Mouse (Mus musculus): Measurements from ENCODE around the gene Gtf2f2. TPM values are rescaled to one million over a fixed set of nuclear protein-coding genes. Genes with fewer than 3 reads are reported as not detected.

Gene Gtf2f2
- polyA plus RNA-seq, 1 experiment from 2014 or later, result 29.8 TPM

DNA sequence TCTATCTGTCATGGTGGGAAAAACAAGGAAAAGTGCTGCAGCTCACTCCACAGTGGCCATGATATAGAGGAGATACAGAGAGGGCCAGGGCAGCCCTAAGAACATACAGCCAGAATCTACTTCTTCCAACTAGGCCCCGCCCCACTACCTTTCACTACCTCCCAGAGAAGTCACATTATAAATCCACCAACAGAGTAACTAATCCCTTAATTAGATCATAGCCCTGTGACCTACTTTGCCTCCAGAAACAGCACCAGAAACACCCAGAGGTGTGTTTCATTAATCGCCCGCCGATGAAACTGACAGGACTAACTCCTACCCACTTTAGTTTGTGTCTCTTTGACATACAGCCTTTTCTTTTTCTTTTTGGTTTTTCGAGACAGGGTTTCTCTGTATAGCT is 1.5 kb downstream of the Gtf2f2 start:
- no peak for DNase-seq (ENCODE audit: low spot score)
- no peak for ATAC-seq (ENCODE audit: low read depth)
- 0 out of 2 replicates have a peak overlapping the region, but pooled peaks have one; percentile 88 for H3K9ac ChIP-seq (ENCODE audit: low read depth, low read length)

DNA sequence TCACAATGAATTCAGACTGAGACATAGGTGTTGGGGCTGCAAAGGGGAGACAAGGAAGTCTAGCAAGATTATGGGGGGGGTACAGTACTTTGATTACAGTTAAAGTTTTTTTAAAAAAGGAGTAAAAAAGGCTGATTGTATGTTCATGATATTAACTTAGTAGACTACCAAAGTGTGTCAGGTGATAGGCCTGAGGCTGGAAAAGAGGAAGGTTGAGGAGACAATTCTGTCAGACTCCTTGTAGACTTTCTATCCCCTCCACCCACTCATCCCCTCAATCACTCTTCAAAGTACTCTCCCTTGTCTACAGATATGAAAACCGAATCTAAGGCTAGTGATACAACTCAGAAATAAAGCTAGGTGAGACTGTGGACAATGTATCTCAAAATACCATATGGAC is 2.5 kb downstream of the Gtf2f2 start:
- ATAC-seq (ENCODE audit: low read depth) (no peak), DNase-seq (ENCODE audit: low spot score) (no peak)
- Histone ChIP-seq H3K4me3 (ENCODE audit: low read depth, low read length) (no peak overlapping the region), H3K36me3 (ENCODE audit: control insufficient read depth, insufficient read depth, low read length) (peaks cover 10% of the 10 kb centered on the region; the same call in 1 of the 2 replicates), H3K9ac (ENCODE audit: low read depth, low read length) (no peak overlapping the region), H3K27ac (replicated peaks; ENCODE audit: low read depth, low read length) (no peak overlapping the region), H3K27me3 (replicated peaks; ENCODE audit: control insufficient read depth, insufficient read depth, low read length) (no peaks in the 10 kb centered on the region), H3K9me3 (ENCODE audit: control insufficient read depth, low read length) (no peaks in the 10 kb centered on the region), H3K4me1 (ENCODE audit: control insufficient read depth, insufficient read depth, low read length) (peaks cover 15% of the 10 kb centered on the region; the same call in 1 of the 2 replicates), H3K4me2 (ENCODE audit: low read depth, low read length) (no peak overlapping the region)
- WGBS, result 97% methylated on average over 1 of the region's 1 CpGs

More for the DNA sequence above, 1.5 kb downstream of the Gtf2f2 start:
- Histone ChIP-seq H3K27ac (replicated peaks; ENCODE audit: low read depth, low read length) (no peak overlapping the region), H3K36me3 (ENCODE audit: control insufficient read depth, insufficient read depth, low read length) (peaks cover 10% of the 10 kb centered on the region; the same call in 1 of the 2 replicates), H3K4me1 (ENCODE audit: control insufficient read depth, insufficient read depth, low read length) (peaks cover 15% of the 10 kb centered on the region; the same call in 1 of the 2 replicates), H3K4me2 (ENCODE audit: low read depth, low read length) (peak overlapping the region; percentile 80), H3K4me3 (ENCODE audit: low read depth, low read length) (peak overlapping the region; percentile 94), H3K9me3 (ENCODE audit: control insufficient read depth, low read length) (no peaks in the 10 kb centered on the region), H3K27me3 (replicated peaks; ENCODE audit: control insufficient read depth, insufficient read depth, low read length) (no peaks in the 10 kb centered on the region)
- 67% methylated on average over 5 of the region's 5 CpGs for WGBS

DNA sequence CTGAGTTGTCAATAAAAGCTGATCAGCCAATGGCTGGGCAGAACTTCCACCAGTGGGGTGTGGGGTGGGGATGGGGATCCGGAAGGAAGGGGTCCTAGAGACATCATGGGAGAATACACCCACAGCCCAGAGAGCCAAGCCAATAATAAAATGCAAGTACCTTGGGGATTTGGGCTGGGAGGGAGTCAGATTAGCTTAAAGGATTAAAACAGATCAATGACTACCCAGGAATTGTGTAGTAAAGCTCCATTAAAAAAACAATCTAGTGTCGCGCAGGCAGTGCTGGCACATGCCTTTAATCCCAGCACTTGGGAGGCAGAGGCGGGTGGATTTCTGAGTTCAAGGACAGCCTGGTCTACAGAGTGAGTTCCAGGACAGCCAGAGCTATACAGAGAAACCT is 5.7 kb downstream of the Gtf2f2 start:
- WGBS, result 94% methylated on average over 4 of the region's 4 CpGs
- no peak overlapping the region for H3K9ac ChIP-seq (ENCODE audit: low read depth, low read length)
- H3K4me1 ChIP-seq (ENCODE audit: control insufficient read depth, insufficient read depth, low read length), result peaks cover 9% of the 10 kb centered on the region; the same call in 1 of the 2 replicates
- H3K27me3 ChIP-seq (replicated peaks; ENCODE audit: control insufficient read depth, insufficient read depth, low read length), result no peaks in the 10 kb centered on the region
- H3K4me2 ChIP-seq (ENCODE audit: low read depth, low read length), result no peak overlapping the region
- H3K9me3 ChIP-seq (ENCODE audit: control insufficient read depth, low read length), result no peaks in the 10 kb centered on the region
- ATAC-seq (ENCODE audit: low read depth), result no peak
- H3K27ac ChIP-seq (replicated peaks; ENCODE audit: low read depth, low read length), result no peak overlapping the region
- peaks cover 10% of the 10 kb centered on the region; the same call in 1 of the 2 replicates for H3K36me3 ChIP-seq (ENCODE audit: control insufficient read depth, insufficient read depth, low read length)
- no peak overlapping the region for H3K4me3 ChIP-seq (ENCODE audit: low read depth, low read length)
- no peak for DNase-seq (ENCODE audit: low spot score)

DNA sequence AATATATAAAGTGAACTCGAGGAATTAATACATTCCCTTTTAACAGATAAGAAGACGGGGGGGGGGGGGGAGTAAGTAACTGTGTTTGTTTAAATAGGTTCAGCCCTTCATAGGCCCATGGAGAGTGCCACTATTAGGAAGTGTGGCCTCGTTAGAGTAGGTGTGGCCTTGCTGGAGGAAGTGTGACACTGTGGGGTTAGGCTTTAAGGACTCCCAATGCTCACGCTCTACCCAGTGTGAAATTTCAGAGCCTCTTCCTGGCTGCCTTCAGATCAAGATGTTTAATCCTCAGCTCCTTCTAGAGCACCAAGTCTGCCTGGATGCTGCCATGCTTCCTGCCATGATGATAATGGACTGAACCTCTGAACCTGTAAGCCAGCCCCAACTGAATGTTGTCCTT is 8.9 kb downstream of the Gtf2f2 start:
- H3K27ac ChIP-seq (replicated peaks; ENCODE audit: low read depth, low read length), result no peak overlapping the region
- H3K9me3 ChIP-seq (ENCODE audit: control insufficient read depth, low read length), result no peaks in the 10 kb centered on the region
- peaks cover 5% of the 10 kb centered on the region; the same call in 1 of the 2 replicates for H3K36me3 ChIP-seq (ENCODE audit: control insufficient read depth, insufficient read depth, low read length)
- no peak for DNase-seq (ENCODE audit: low spot score)
- WGBS, result 89% methylated on average over 4 of the region's 4 CpGs
- H3K4me3 ChIP-seq (ENCODE audit: low read depth, low read length), result no peak overlapping the region
- H3K9ac ChIP-seq (ENCODE audit: low read depth, low read length), result no peak overlapping the region
- H3K4me1 ChIP-seq (ENCODE audit: control insufficient read depth, insufficient read depth, low read length), result no peaks in the 10 kb centered on the region
- no peak for ATAC-seq (ENCODE audit: low read depth)
- no peak overlapping the region for H3K4me2 ChIP-seq (ENCODE audit: low read depth, low read length)
- no peaks in the 10 kb centered on the region for H3K27me3 ChIP-seq (replicated peaks; ENCODE audit: control insufficient read depth, insufficient read depth, low read length)

DNA sequence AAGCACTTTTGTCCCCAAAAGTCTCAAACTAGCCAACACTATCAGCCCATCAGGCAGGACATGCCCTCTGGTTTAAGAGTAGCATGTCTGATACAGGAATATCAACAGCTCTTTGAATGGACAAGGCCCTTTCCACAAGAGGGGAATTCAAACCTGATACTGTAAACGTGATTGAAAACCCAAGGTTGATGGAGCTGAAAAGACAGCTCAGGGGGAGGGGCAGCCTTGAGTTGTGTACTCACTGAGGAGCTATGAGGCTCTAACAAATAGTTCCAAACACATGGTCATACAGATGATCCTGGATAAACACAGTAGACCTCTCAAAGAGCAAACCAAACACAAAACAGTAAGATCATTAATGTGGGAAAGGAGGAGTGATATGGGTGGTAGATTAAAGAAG is 12.6 kb downstream of the Gtf2f2 start:
- H3K27ac ChIP-seq (replicated peaks; ENCODE audit: low read depth, low read length), result no peak overlapping the region
- WGBS, result 49% methylated on average over 1 of the region's 1 CpGs
- DNase-seq (ENCODE audit: low spot score) (no peak), ATAC-seq (ENCODE audit: low read depth) (no peak)
- H3K27me3 ChIP-seq (replicated peaks; ENCODE audit: control insufficient read depth, insufficient read depth, low read length), result no peaks in the 10 kb centered on the region
- no peak overlapping the region for H3K4me2 ChIP-seq (ENCODE audit: low read depth, low read length)
- no peaks in the 10 kb centered on the region for H3K4me1 ChIP-seq (ENCODE audit: control insufficient read depth, insufficient read depth, low read length)
- H3K36me3 ChIP-seq (ENCODE audit: control insufficient read depth, insufficient read depth, low read length), result peaks cover 5% of the 10 kb centered on the region; the same call in 1 of the 2 replicates
- no peak overlapping the region for H3K9ac ChIP-seq (ENCODE audit: low read depth, low read length)
- H3K4me3 ChIP-seq (ENCODE audit: low read depth, low read length), result no peak overlapping the region
- no peaks in the 10 kb centered on the region for H3K9me3 ChIP-seq (ENCODE audit: control insufficient read depth, low read length)

DNA sequence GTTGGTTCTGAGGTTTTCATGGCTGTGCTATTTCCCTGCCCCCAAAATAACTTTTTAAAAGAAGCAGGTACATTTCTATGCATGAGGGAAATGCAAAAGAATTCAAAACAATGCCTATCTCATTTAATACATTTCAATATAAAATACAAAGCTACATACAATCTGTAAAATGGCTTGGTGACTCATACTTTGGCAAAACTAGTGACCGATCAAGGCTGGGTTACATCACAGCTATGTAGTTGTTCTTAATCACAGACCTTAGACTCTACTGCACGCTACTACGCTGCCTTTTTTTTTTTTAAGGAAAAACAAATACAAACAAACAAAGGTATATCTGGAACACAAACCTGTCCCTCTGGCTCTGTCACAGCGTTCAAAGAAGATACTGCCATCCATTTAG is 18.3 kb downstream of the Gtf2f2 start:
- no peaks in the 10 kb centered on the region for H3K4me1 ChIP-seq (ENCODE audit: control insufficient read depth, insufficient read depth, low read length)
- H3K4me3 ChIP-seq (ENCODE audit: low read depth, low read length), result no peak overlapping the region
- no peak overlapping the region for H3K4me2 ChIP-seq (ENCODE audit: low read depth, low read length)
- peaks cover 5% of the 10 kb centered on the region; the same call in 1 of the 2 replicates for H3K36me3 ChIP-seq (ENCODE audit: control insufficient read depth, insufficient read depth, low read length)
- ATAC-seq (ENCODE audit: low read depth) (no peak), DNase-seq (ENCODE audit: low spot score) (no peak)
- H3K27ac ChIP-seq (replicated peaks; ENCODE audit: low read depth, low read length), result no peak overlapping the region
- H3K27me3 ChIP-seq (replicated peaks; ENCODE audit: control insufficient read depth, insufficient read depth, low read length), result no peaks in the 10 kb centered on the region
- H3K9me3 ChIP-seq (ENCODE audit: control insufficient read depth, low read length), result no peaks in the 10 kb centered on the region
- 94% methylated on average over 4 of the region's 4 CpGs for WGBS
- no peak overlapping the region for H3K9ac ChIP-seq (ENCODE audit: low read depth, low read length)

DNA sequence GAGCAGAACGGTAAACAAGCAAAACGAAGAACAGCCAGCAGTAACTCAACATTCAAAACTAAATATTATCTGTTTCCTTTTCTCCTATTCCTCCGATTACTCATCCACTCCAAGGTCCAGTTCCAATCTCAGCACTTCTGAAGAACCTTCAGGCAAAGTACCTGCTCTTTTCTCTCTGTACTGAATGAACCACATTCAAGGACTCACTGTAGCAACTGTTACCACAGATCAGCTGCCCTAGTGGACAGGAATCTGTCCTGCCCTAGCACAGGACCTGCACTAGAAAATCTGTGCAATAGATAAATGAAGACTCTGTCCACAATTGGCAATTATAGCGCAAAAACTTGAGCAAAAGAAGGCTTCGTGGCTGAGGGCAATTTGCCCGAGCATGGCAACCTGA is 19.7 kb downstream of the Gtf2f2 start:
- H3K4me1 ChIP-seq (ENCODE audit: control insufficient read depth, insufficient read depth, low read length), result peaks cover 3% of the 10 kb centered on the region; the same call in 1 of the 2 replicates
- H3K36me3 ChIP-seq (ENCODE audit: control insufficient read depth, insufficient read depth, low read length), result peaks cover 5% of the 10 kb centered on the region; the same call in 1 of the 2 replicates
- no peak overlapping the region for H3K27ac ChIP-seq (replicated peaks; ENCODE audit: low read depth, low read length)
- DNase-seq (ENCODE audit: low spot score), result no peak
- WGBS, result 89% methylated on average over 6 of the region's 6 CpGs
- no peak overlapping the region for H3K9ac ChIP-seq (ENCODE audit: low read depth, low read length)
- no peaks in the 10 kb centered on the region for H3K9me3 ChIP-seq (ENCODE audit: control insufficient read depth, low read length)
- no peak overlapping the region for H3K4me2 ChIP-seq (ENCODE audit: low read depth, low read length)
- H3K4me3 ChIP-seq (ENCODE audit: low read depth, low read length), result no peak overlapping the region
- ATAC-seq (ENCODE audit: low read depth), result no peak
- H3K27me3 ChIP-seq (replicated peaks; ENCODE audit: control insufficient read depth, insufficient read depth, low read length), result no peaks in the 10 kb centered on the region

DNA sequence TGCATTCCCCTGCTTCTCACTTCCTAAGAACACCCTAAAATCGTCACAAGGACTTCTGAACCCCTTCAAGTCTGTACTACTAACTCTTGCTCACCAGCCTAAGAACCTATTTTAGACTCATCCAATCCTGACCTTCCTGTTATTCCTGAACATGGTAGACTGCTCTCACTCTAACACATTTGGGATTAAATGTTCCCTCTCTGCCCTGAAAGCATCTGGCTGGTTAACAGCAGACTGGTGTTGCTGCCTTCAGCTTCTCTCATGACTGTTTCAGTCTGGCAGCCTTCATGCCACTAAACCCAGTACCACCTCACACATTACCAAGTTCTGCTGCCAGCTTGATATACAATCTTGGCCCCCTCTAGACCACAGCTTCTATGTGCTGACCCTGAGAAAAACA is 21.5 kb downstream of the Gtf2f2 start:
- no peak overlapping the region for H3K4me2 ChIP-seq (ENCODE audit: low read depth, low read length)
- H3K4me1 ChIP-seq (ENCODE audit: control insufficient read depth, insufficient read depth, low read length), result peaks cover 10% of the 10 kb centered on the region; the same call in 1 of the 2 replicates
- no peak overlapping the region for H3K4me3 ChIP-seq (ENCODE audit: low read depth, low read length)
- H3K9ac ChIP-seq (ENCODE audit: low read depth, low read length), result no peak overlapping the region
- 75% methylated on average over 1 of the region's 1 CpGs for WGBS
- DNase-seq (ENCODE audit: low spot score) (no peak), ATAC-seq (ENCODE audit: low read depth) (no peak)
- no peaks in the 10 kb centered on the region for H3K36me3 ChIP-seq (ENCODE audit: control insufficient read depth, insufficient read depth, low read length)
- no peak overlapping the region for H3K27ac ChIP-seq (replicated peaks; ENCODE audit: low read depth, low read length)
- H3K9me3 ChIP-seq (ENCODE audit: control insufficient read depth, low read length), result no peaks in the 10 kb centered on the region
- no peaks in the 10 kb centered on the region for H3K27me3 ChIP-seq (replicated peaks; ENCODE audit: control insufficient read depth, insufficient read depth, low read length)

DNA sequence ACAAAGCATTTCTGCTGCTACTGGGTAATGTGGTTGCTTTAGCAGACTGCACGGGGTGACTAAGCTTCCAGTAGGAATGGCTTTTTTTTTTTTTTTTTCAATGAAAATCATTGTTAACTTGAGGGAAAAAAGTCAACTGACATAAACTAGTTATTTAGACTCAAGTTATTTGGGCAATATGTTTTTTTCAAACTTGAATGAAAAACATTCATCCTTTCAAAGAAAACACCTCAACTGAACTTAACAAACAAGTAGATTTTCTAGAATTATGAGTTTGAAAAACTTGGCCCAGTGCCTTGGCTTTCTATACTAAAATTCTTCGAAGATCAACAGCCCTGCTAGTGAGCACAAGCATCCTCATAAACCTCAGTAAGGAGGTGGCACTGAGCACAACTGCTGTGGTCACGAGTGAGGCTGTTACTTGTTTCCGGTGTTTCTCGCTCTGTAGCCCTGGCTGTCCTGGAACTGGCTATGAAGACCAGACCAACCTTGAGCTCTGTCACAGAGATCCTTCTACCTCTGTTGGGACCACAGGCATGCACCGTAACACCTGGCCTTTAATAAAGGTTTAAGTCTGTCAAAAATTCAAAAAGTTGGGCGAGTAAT is 23.7 kb downstream of the Gtf2f2 start:
- DNase-seq (ENCODE audit: low spot score) (no peak), ATAC-seq (ENCODE audit: low read depth) (no peak)
- H3K4me3 ChIP-seq (ENCODE audit: low read depth, low read length), result no peak overlapping the region
- no peaks in the 10 kb centered on the region for H3K9me3 ChIP-seq (ENCODE audit: control insufficient read depth, low read length)
- peaks cover 10% of the 10 kb centered on the region; the same call in 1 of the 2 replicates for H3K4me1 ChIP-seq (ENCODE audit: control insufficient read depth, insufficient read depth, low read length)
- no peak overlapping the region for H3K9ac ChIP-seq (ENCODE audit: low read depth, low read length)
- H3K27me3 ChIP-seq (replicated peaks; ENCODE audit: control insufficient read depth, insufficient read depth, low read length), result no peaks in the 10 kb centered on the region
- 77% methylated on average over 7 of the region's 7 CpGs for WGBS
- no peak overlapping the region for H3K4me2 ChIP-seq (ENCODE audit: low read depth, low read length)
- H3K27ac ChIP-seq (replicated peaks; ENCODE audit: low read depth, low read length), result no peak overlapping the region
- no peaks in the 10 kb centered on the region for H3K36me3 ChIP-seq (ENCODE audit: control insufficient read depth, insufficient read depth, low read length)

All from embryonic facial prominence, embryonic 14.5 days (tissue).